Mouse (Mus musculus) heart, adult 18-20 months (tissue): ENCODE results near the gene Timm9. TPM values are rescaled to one million over a fixed set of nuclear protein-coding genes. Genes with fewer than 3 reads are reported as not detected.
"Not testable (repeated sequence)": the region's sequence is repeated elsewhere in the genome, so short reads cannot be mapped to it uniquely, and the experiment has no call there.

ENCODE experiments used
- DNase-seq, 2 experiments: peaks; one replicate each; pipeline ENCODE4 v3.0.0; 2021 to 2022; ENCODE audit warnings: mixed read lengths in 1 of 2
- total RNA-seq, 2 experiments: library from RNA; stranded (reverse); gene quantifications; 2 replicates each; pipeline ENCODE4 v1.2.3; 2021

Gene Timm9
- total RNA-seq, 2 experiments from 2014 or later, result 28.8 to 35.2 TPM

DNA sequence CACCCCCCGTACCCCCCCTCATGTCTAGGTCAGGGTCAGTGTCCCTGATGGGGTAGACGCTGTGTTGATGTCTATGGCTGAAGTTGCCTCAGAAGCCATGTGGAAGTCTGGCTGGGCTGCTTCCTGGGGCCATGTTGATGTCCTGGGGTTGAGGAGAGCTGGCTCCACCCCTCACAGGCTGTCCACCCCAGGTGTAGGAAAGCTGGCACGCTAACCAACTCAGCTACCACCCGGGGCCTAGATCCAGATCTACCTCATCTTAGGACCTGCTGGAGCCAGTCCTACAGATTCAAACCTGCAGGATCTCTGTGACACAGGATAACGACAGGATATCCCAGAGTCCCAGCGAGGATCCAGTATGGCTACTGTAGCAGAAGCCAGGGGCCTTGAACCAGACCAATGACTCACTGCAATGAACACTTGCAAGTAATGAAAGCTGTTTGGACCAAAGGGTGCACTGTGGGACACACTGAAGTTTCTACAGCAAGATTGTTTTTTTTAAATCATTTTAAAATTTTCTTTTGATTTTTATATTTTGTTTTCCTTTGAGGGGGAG is 29.2 kb downstream of the Timm9 start:
- DNase-seq, result no peak

DNA sequence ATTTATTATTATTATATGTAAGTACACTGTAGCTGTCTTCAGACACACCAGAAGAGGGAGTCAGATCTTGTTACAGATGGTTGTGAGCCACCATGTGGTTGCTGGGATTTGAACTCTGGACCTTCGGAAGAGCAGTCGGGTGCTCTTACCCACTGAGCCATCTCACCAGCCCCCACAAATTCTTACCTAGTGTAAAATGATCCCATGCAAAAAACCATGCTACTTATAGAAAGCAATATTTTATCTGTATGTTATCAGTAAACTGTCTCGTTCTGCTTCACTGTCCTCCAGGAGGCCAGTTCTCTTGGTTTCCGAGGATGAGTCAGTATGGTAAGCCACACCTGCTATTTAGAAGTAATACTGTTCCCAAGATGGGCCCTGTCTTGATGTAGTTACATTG is 32.2 kb downstream of the Timm9 start:
- not testable (repeated sequence) for DNase-seq

DNA sequence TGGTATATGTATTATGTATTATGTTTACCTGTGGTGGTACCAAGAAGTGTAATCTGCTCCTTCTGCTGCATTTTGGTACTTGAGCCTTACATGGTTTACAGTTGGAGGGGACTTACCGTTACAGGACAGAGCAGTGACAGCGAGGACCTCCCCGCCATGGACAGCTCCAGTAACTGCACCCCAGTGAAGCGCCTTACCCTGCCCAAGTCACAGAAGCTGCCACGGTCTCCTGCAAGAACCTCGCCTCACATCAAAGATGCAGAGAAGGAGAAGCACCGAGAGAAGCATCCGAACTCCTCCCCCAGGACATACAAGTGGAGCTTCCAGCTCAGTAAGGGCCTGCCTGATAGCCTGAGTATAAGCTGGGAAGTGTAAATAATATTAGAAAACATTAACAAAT is 50.2 kb downstream of the Timm9 start:
- no peak for DNase-seq

Other genes starting within 250 kb of the Timm9 start
- 100 to 1,000 TPM; 131 to 141 TPM for gene Actr10, start 198.8 kb downstream of the Timm9 start, total RNA-seq
- 100 to 1,000 TPM; 182 to 184 TPM for gene Psma3, start 162.1 kb downstream of the Timm9 start, total RNA-seq
- 10 to 100 TPM; 11.1 to 12.2 TPM for gene Arid4a, start 120.7 kb downstream of the Timm9 start, total RNA-seq
- gene Tomm20l, start 25.3 kb downstream of the Timm9 start, total RNA-seq, result 1 to 10 TPM in 1 of 2 experiments, under 1 TPM in 1; 0.75 to 1.6 TPM
- 1 to 10 TPM; 2.6 to 2.8 TPM for gene 2700049A03Rik, start 164 bp upstream of the Timm9 start, total RNA-seq
- 1 to 10 TPM; 2.3 to 2.4 TPM for gene Dact1, start 173.2 kb upstream of the Timm9 start, total RNA-seq